Mouse (Mus musculus): Measurements from ENCODE around the gene Gpr155.

DNA sequence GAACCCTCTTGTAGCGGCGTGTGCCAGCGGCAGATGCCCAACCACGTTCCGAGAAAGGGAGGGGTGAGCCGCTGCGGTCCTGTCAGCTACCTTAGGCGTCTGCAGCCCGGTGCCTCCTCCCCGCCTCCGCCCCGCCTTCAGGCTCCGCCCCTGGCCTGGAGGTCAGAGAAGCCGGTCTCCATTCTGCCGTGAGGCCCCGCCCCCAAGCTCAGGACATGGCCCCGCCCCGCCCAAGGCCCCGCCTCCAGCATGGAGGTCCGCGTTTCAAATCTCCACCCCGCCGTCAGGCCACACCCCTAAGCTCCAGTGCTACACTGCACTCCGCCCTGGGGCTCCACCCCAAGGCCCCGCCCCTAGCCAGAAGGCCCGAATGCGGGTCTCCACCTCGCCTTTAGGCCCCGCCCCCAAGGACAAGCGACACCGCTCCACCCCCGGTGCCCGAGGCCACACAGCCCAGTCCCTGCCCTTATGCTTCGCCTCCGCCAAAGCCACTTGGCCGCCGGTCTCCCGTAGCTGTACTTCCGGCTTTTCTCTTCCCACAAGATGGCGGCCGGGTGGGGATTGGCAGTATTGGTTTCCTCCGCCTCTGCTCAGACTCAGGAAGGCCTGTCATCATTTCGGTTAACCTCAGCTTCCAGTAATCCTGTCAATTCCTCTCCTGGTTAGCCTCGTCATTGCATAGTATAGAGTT is at the start of gene Gpr155:
- TF ChIP-seq MAX (IDR thresholded peaks at IDR 0.05; ENCODE audit: low read depth) (no peak), TCF12 (IDR thresholded peaks at IDR 0.05; ENCODE audit: insufficient read depth, poor library complexity, severe bottlenecking) (no peak), POLR2A (IDR thresholded peaks at IDR 0.05; ENCODE audit: insufficient read length, low read depth) (peak; percentile 81), USF1 (IDR thresholded peaks at IDR 0.05; ENCODE audit: low read depth) (no peak), POLR2AphosphoS2 (IDR thresholded peaks at IDR 0.05; ENCODE audit: insufficient read length, low read depth) (peak; percentile 84), CEBPB (IDR thresholded peaks at IDR 0.05; ENCODE audit: insufficient read depth, poor library complexity, severe bottlenecking) (no peak), MYOD1 (IDR thresholded peaks at IDR 0.05; ENCODE audit: control insufficient read depth in 1 of 3, insufficient read length in 2 of 3, low read depth in 2 of 3) (no peak), SRF (IDR thresholded peaks at IDR 0.05; ENCODE audit: control insufficient read depth, insufficient read length, low read depth) (no peak), E2F4 (IDR thresholded peaks at IDR 0.05; ENCODE audit: insufficient read depth) (no peak), REST (IDR thresholded peaks at IDR 0.05; ENCODE audit: insufficient read depth, insufficient read length) (no peak)

Measured in myocyte (in vitro differentiated cells).